Mouse (Mus musculus): ENCODE results near the gene Rbm14.

The Rbm14 gene

DNA sequence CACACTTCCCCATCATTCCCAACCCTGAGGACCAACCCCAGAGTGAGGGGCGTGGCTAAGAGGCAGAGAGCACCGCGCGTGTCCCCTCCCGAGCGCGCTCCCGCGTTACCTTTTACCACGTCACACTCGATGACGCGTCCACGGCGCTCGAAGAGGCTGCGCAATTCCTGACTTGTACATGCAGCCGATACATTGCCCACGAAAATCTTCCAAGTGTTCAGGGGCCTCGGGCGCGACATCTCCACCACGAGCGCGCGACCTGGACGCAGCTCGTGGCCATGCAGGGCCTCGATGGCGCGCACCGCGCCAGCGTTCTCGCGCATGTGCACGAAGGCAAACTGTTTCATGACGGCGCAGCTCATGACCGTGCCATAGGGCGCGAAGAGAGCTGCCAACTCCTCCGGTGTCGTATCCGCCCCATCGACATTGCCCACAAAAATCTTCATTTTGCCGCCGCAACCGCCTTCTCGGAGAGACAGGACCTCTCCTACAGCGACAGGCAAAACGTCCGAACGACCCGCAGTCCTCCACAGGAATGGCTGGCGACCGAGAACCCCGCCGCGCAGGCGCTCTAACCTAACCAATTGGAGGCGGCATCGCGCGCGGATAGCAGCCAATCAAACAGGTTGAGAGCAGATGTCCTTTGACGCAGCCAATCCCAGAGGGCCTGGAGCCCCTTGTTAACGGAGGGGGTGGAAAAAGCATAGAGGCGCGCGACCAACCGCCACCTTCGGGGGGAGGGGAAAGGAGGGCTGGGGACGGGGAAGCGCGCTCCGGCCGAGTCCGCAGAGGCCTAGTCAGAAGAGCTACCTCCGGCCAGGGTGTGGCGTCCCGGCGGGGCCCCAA is at the start of gene Rbm14, which contains the start of gene Gm21992:
Rbm14 (minus strand) TSS at position 572 of the 846 bp plus-strand sequence.
Gm21992 (minus strand) TSS at position 550 of the 846 bp plus-strand sequence.
- peak; percentile 100 for DNase-seq (ENCODE audit: low read depth, low spot score)

DNA sequence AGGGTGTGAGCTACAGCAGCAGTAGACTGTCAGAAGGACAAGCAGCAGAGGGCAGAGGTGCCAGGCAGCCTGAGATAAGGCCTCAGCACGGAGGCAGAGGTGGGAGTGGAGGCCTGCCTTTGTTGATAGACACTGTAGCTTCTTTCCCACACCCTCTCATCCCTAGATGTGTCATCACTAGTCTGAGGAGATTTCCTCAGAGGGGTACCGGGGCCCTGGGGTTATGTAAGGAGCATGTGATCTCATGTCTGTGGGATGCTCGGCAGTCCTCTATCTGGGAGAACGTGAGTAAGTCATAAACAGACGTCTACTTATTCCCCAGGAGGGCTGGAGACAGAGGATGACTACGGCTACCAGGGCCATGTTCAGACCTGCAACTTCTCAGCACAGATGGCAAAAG is 47.6 kb upstream of the Rbm14 start:
- DNase-seq (ENCODE audit: low read depth, low spot score): peak; percentile 65

DNA sequence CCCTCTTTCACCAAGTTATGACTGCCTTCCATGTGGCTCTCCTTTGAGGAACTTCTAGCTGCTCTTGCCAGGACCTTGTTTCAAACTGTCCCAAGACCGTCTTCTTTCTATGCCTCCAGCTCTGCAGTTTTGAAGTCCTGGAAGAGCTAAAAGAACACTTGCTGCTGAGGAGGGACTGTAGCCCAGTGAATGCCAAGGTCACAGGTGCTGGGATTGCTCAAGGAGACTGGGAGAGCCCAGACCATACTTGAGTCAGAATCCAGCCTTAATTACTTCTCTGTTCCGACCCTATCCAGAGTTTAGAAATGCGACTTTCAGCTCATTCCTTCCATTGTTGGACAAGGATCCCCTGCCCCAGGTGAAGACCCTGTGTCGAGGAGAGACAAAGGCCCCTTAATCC is 44.5 kb upstream of the Rbm14 start:
- no peak for DNase-seq (ENCODE audit: low read depth, low spot score)

DNA sequence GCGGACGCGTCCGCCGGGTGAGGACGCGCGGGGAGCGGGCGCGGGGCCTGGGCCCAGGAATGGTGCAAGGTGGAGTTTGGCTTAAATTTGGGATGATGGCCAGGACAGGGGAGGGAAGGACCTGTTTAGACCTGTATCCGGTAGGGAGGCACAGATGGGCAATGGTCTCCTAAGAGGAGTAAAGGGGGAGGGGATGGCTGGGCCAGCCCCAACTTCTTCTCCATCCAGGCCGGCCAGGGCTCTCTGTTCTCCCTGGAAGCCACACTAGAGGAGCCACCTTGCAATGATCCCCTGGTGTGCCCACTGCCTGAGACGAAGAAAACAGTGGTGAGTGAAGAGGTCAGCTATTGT is 44.0 kb upstream of the Rbm14 start:
- no peak for DNase-seq (ENCODE audit: low read depth, low spot score)

DNA sequence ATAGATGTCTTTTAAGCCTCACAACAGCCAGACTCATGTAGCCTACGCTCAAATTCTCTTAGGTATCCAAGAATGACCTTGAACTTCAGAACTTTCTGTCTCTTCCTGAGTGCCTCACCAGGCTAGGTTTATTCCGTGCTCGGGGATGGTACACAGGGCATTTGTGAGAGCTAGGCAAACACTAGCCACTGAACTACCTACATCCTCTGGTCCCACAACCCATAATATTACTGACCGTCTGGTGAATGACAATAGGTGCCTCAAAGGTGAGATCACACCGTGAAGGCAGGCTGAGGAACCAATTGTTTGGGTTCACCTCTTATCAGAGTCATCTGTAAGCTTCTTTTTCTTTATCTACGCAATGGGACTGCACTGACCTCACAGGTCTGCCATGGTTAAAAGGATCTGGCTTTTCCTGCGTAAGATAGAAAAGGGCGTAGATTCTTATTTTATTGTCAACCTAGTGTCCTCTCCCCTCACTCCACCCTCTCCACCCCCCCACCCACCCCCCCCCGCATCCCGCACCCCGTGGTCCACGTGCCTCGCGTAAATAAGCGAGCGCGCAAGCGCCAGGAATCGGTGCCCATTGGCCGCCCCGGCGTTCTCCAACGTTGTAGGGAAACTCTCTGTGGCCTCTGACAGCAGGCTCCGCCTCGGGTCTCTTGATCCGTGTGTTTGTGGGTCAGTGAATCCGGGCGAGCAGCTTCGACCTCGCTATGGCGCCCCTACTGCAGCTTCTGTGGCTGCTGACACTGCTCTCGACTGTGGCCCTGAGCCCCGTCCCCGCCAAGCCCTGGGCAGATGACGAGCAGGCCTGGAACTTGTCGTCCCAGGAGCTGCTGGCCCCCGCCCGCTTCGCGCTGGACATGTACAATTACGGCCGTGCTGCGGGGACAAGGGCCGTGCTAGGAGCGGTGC is 43.4 kb upstream of the Rbm14 start, which contains the start of gene Ctsf:
Ctsf (plus strand) TSS at position 579 of the 918 bp plus-strand sequence.
- peak; percentile 98 for DNase-seq (ENCODE audit: low read depth, low spot score)

DNA sequence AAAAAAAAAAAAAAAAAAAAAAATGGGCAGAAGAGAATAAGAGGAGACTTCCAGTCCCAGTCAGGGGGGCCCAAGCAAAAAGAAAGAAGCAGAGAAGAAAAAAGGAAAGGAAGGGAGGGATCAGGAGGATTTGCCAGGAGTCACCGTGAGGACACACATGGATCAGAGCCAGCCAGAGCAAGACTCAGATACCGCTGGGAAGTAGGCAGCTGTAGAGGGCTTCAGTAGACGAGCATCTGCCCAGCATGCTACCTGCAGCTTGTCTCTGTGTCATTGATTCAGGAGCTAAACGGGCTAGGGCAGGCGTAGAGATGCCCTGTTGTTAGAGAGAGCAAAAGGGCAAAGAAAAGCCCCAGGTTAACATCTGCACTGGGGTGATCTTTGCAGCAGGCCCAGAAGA is 38.8 kb upstream of the Rbm14 start:
- no peak for DNase-seq (ENCODE audit: low read depth, low spot score)

DNA sequence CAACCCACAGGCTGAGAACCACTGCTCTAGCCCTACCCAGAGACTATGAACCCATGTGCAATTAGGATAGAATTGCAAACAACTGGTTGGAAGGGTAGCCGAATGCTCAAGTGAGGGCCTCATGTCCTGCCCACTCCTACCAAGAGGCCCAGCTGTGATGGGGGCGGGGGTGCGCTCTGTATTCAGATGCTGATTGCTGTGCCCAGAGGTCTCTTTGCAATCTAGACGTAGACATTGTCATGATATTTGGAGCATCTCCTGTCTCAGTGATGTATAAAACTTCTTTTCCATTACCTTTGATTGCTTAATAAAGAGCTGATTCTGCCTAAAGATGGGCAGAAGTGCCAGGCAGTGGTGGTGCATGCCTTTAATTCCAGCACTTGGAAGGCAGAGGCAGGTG is 38.4 kb upstream of the Rbm14 start:
- no peak for DNase-seq (ENCODE audit: low read depth, low spot score)

DNA sequence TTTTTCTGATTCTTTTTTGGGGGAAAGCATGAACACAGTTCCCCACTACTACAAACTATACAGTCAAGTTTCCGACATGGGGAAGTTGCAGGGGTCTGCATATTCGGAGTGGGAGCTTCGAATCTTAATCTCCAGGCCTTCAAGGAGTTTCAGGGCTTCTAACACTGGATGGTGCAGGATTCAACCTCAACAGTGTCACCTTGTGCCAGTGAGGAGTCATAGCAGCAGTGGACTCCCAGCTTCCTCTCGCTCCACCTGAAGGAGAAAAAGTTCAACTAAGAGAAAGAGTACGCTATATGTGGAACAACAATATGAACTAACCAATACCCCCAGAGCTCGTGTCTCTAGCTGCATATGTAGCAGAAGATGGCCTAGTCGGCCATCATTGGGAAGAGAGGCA is 36.1 kb upstream of the Rbm14 start:
- peak; percentile 69 for DNase-seq (ENCODE audit: low read depth, low spot score)

DNA sequence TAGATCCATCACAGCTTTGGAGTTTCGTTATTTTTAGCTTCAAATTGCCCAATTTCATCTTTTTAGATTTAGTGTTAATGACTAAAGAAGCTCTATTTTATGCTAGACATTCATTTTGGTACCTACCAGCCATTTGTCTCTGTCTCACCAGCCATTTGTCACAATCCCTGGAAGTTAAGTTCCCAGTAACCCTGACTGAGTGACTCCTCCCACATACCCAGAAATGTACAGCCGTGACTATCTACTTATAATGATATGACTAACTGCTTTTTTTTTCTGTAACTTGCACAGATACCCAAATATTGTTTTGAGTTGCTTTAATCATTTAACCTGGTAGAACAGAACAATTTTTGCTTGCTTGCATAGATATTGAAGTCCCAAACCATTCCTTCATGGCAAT is 34.4 kb upstream of the Rbm14 start:
- DNase-seq (ENCODE audit: low read depth, low spot score): no peak

DNA sequence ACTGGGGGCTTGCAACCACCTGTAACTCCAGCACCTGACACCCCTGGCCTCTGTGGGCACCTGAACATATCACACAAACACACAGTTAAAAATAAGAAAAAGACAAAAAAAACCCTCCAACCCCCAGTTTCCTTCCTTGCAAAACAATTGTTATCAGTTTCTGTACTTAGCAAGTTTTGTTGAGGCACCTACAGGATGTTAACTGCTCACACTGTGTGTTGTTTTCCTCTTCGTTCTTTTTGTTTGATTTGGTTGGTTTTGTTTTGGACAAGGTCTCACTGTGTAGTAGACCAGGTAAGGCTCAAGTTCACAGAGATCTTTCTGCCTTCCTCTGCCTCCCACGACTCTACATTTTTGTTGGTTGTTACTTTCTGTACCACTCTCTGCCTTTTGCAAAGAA is 31.2 kb upstream of the Rbm14 start:
- no peak for DNase-seq (ENCODE audit: low read depth, low spot score)

DNA sequence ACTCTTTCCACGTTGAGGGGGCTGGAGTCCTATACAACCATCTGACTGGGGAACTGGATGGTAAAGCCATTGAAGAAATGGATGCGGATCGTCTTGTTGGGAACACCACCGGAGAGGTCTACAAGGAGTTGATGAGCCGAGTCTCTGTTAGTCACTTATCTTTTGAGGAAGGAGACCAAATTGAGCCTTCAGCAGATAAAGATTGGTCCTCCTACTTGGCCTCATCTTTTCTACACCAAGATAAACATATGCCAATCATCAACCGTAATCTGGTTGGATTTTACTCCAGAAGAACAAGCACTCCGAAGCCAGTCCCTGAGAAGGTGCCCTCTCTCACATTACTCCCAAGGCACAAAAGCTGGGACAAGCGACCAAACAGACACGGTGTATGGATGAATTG is 29.4 kb upstream of the Rbm14 start:
- no peak for DNase-seq (ENCODE audit: low read depth, low spot score)

DNA sequence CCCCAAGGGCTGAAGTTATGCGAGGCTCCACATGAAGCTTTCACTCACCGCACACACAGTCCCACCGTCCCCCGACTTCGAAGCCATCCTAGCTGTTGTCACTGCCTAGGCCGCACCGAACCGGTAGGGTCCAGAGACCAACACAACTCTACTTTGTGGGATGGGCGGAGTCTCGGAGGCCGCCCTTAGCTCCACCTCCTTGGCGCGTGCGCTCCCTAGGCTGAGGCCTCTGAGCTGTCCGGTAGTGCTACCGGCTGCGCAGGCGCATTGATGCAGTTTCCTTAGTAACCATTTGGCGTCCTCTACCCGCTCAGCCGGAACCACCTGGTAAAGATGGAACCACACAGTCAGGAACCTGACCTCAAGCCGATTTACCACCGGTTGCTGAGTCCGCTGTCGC is 27.7 kb upstream of the Rbm14 start, which contains the start of the genes Ccs and Ccdc87:
Ccs (minus strand) TSS at position 184 of the 400 bp plus-strand sequence.
Ccdc87 (plus strand) TSS at position 218 of the 400 bp plus-strand sequence.
- DNase-seq (ENCODE audit: low read depth, low spot score): peak; percentile 98

DNA sequence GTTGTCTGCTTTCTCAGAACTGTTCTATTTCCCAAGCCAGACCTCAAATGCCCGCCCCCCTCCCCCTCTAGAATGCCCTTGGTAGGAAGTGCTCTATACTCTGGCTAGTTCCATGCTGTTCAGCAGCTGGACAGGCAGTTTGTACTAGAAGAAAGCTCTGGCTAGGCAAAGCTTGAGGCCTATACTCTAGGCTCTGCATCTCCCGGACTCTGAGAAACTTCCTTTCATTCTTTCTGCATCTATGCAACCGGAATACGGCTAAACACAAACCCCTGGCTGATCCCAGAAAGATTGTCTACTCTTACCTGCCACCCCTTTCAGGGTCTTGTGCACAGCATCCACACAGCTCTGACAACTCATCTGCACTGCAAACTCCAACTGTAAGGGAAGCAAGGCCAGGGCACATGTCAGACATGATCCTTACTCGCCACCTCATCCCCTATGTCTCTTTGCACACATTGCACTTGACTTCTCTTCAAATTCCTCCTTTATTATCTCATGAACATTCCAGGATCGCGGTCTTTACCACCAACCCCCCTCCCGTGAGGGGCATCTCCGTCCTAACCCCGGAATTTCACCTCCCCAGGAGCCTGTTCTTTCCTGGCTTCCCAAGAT is 27.2 kb upstream of the Rbm14 start:
- no peak for DNase-seq (ENCODE audit: low read depth, low spot score)

DNA sequence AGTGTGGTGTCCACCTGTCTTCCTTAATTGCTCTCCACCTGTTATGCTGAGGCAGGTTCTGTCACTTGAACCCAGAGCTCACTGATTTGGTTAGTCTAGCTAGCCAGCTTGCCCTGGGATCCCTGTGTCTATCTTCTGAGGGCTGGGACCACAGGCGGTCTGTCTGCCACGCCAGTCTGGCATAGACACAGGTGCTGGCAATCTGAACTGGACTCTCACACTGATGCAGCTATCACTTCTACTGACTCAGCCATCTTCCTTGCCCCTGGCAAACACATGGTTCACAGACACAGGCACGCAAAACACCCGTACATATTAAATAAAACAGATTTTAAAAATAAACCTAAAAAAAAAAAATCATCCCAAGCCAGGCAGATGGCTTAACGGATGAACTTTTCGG is 25.6 kb upstream of the Rbm14 start:
- DNase-seq (ENCODE audit: low read depth, low spot score): no peak

DNA sequence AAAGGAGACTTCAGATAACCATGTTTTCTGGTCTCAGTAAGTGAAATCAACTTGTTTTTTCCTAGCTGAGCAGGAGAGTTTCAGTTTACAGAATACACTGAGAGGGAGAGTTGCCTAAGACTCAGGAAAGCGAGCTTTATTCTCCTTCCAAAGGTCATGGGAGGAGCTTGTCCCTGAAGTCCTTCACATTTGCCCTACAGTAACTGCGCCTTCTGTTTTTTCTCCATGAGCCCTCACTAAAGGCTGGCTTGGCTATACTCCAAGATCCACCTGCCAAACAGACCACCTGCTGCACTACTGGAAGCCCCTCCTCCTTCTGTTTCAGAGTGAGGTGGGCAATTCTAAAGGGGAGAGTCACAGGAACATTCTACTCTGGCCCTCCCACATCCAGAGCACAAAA is 24.7 kb upstream of the Rbm14 start:
- no peak for DNase-seq (ENCODE audit: low read depth, low spot score)

DNA sequence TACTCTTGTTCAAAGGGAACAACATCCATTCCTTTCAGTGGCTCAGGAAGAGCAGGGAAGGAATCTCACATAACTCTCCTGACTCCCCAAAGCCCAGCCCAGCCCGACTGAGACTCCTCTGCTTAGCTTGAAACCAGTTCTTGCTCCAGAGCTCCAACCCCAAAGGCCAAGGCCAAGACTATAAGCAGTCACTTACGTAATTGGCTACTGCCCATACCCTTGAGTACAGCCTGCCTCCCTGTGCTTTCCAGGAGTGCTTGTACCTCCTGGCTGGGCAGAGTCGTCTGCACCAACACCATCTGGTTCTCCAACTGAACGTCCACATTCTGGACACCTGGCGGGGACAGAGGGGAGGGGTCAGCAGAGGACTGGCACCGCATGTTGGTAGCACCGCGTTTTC is 22.5 kb upstream of the Rbm14 start:
- DNase-seq (ENCODE audit: low read depth, low spot score): no peak

DNA sequence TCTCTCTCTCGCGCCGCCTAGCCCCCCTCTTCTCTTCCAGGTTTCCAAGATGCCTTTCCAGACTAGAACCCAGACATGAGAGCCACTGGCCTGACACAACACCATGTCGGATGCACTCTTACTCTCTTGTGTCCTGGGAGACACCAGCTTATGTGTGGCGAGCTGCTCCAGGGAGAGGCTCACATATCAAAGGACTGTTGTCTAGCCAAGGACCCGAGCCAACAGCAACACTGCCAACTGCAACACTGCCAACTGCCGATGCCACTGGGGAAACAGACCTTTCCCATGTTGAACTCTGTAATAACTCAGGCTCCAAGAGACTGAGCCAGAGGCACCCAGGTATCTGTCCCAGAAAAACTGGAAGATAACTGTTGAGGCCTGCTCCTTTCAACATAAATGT is 17.7 kb upstream of the Rbm14 start:
- DNase-seq (ENCODE audit: low read depth, low spot score): peak; percentile 80

DNA sequence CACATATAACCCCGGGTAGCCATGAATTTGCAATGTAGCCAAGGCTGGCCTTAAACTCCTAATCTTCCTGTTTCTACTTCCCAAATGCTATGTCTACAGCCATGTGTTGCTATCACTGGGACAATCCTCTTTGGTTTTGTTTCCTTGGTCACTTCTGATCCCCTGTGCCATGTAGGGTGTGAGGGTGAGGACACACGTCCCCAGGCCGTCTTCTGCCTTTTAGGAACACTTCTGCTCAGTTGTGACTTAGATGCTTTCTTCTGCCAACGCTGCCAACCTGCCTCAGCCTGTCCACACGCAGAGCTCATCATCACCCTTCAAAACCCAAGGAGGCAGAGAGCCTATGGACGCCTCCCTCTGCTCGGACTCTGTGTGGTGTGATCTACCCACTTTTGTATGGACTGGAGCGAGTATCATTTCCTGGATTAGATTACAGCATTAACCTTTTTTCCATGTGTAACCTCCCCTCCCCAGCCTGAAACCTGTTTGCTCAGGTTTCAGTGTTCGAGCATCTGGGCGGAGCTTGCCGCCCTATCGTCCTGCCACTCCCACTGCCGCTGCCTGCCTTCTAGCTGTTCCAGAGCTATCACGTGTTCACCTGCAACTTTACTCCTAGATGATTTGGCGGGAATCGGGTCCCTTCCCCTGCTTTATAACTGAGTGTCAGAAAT is 17.1 kb upstream of the Rbm14 start:
- no peak for DNase-seq (ENCODE audit: low read depth, low spot score)

DNA sequence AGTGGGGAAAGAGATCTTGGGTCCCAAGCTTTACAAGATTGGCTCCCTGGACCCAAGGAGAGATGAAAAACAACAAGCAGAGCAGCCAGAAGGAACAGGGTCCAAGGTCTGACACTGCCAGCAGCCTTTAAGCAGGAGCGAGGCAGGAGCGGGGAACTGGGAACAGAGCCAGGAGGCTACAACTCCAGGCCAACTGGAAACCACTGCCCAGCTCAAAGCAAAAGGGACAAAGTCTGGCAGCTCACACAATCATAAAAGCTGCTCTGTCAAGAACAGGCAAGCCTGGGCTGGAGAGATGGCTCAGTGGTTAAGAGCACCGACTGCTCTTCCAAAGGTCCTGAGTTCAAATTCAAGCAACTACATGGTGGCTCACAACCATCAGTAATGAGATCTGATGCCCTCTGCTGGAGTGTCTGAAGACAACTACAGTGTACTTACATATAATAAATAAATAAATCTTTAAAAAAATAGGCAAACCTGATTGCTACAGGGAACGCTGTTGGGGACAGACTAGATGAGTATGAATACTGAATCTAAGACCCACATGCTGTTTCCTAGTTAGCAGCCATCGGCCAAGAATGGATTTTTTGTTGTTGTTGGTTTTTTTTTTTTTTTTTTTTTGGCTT is 9.4 kb upstream of the Rbm14 start:
- peak; percentile 69 for DNase-seq (ENCODE audit: low read depth, low spot score)

DNA sequence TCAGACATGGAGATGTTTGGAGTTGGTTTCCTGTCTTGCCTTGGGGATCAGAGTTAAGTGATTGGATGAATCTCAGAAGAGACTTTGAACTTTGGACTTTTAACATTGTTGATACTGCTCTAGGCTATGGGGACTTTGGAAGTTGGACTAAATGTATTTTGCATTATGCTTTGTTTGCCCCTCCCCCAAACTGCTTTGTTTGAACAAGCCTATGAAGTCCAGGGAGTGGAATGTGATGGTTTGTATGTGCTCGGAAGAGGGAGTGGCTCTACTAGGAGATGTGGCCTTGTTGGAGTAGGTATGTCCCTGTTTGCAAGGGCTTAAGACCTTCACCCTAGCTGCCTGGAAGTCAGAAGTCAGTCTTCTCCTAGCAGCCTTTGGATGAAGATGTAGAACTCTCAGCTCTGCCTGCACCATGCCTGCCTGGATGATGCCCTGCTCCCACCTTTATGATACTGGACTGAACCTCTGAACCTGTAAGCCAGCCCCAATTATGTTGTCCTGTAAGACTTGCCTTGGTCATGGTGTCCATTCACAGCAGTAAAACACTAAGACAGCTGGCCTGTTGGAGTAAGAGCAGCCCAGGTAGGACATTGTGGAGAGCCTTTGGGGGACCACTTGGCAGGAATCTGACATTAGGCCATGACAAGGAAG is 5.9 kb upstream of the Rbm14 start:
- DNase-seq (ENCODE audit: low read depth, low spot score): no peak

Measured in brain, adult 2 months (tissue).